ENCODE assay signal across 8 mouse cellular contexts in genomic region chr17:29396821-29397242, GRCm38 (mm10). TPM values are rescaled to one million over a fixed set of nuclear protein-coding genes. Genes with fewer than 3 reads are reported as not detected.
DNase-seq lines count a peak whose midpoint lies in the region; ATAC-seq and TF ChIP-seq lines count a peak whose summit lies in the region.

No protein-coding gene starts in this region.

- 0 out of 2 replicates have a peak, but pooled peaks cover 6% of the 10 kb centered on the region for H3K4me1 ChIP-seq in hindbrain, postnatal 0 days (ENCODE audit: insufficient read depth, low read length)

- peak; percentile 82 for DNase-seq in ZHBTc4 (ENCODE audit: low read depth, low spot score)
- peak; percentile 89 for DNase-seq in gastrocnemius, adult 2 months
- peak; percentile 93 for DNase-seq in hindbrain, postnatal 0 days (ENCODE audit: low spot score)
- DNase-seq in left cerebral cortex, adult 2 months (ENCODE audit: extremely low spot score in 1 of 2, low spot score in 2 of 2) = peak; percentile 73 to 82
- DNase-seq in right cerebral cortex, adult 18-20 months = peak; percentile 67
- peak; percentile 46 for DNase-seq in urinary bladder, postnatal 10 days (ENCODE audit: low spot score)

- peak; percentile 99; the same call in 1 of the 2 replicates for TF ChIP-seq CTCF in gastrocnemius, adult 2 months (IDR thresholded peaks at IDR 0.05)
- peak; percentile 99 for TF ChIP-seq CTCF in hindbrain, postnatal 0 days (IDR thresholded peaks at IDR 0.05; ENCODE audit: low read depth)
- TF ChIP-seq CTCF in left cerebral cortex, adult 2 months (IDR thresholded peaks at IDR 0.05) = peak; percentile 97

- peak; percentile 53 for ATAC-seq in common myeloid progenitor, adult 5-6 weeks (replicated peaks; ENCODE audit: low read depth, poor library complexity, severe bottlenecking)
- peak; percentile 70 for ATAC-seq in hindbrain, postnatal 0 days
- ATAC-seq in megakaryocyte, adult 5-6 weeks (ENCODE audit: poor library complexity, severe bottlenecking) = peak; percentile 37

- H3K9ac ChIP-seq in hindbrain, postnatal 0 days (replicated peaks; ENCODE audit: low read length) = no peak overlapping the region

- intact Hi-C loops in gastrocnemius, adult 2 months (cut with DNase I) = loop anchor here (1.0 to 5.0 kb wide), 3 partner anchors 60 to 117 kb away; no protein-coding TSS in a partner anchor
- intact Hi-C loops in left cerebral cortex, adult 2 months (cut with DNase I) = loop anchor here (1.0 kb wide), 2 partner anchors 95 to 117 kb away; no protein-coding TSS in a partner anchor

- H3K4me2 ChIP-seq in hindbrain, postnatal 0 days (ENCODE audit: low read depth, low read length) = 0 out of 2 replicates have a peak overlapping the region, but pooled peaks have one; percentile 10

- 16% methylated on average over 6 of the region's 6 CpGs for WGBS in hindbrain, postnatal 0 days

- peak overlapping the region; percentile 81; the same call in 1 of the 2 replicates for H3K27ac ChIP-seq in gastrocnemius, adult 2 months
- no peak overlapping the region for H3K27ac ChIP-seq in hindbrain, postnatal 0 days
- no peak overlapping the region for H3K27ac ChIP-seq in left cerebral cortex, adult 2 months

- no peaks in the 10 kb centered on the region for H3K9me3 ChIP-seq in hindbrain, postnatal 0 days (ENCODE audit: low read length)

- no peaks in the 10 kb centered on the region for H3K36me3 ChIP-seq in hindbrain, postnatal 0 days (ENCODE audit: insufficient read depth, low read length)

- H3K4me3 ChIP-seq in gastrocnemius, adult 2 months = no peak overlapping the region
- H3K4me3 ChIP-seq in hindbrain, postnatal 0 days (ENCODE audit: low read length) = no peak overlapping the region
- no peak overlapping the region for H3K4me3 ChIP-seq in left cerebral cortex, adult 2 months

- no peaks in the 10 kb centered on the region for H3K27me3 ChIP-seq in hindbrain, postnatal 0 days (ENCODE audit: insufficient read depth, low read length)

RNA-seq across cellular contexts. Expression of gene Fgd2, which starts 36.1 kb away (rescaled TPM):
- 23.9 and 39.0 TPM in 2 replicates for total RNA-seq in common myeloid progenitor, adult 5-6 weeks (2017)
- 1 to 10 TPM in 1 of 2 experiments, under 1 TPM in 1; 0.74 to 1.1 TPM for total RNA-seq in gastrocnemius, adult 2 months (2021)
- 14.7 and 19.1 TPM in 2 replicates for total RNA-seq in hindbrain, postnatal 0 days (2014; rRNA removed)
- polyA plus RNA-seq in hindbrain, postnatal 0 days (2015; fragmentation: Nextera tagmentation; extraction: Ambion mirVana) = 10.3 and 10.9 TPM in 2 replicates
- 1 to 10 TPM; 5.4 to 7.4 TPM for total RNA-seq in left cerebral cortex, adult 2 months (2021)
- total RNA-seq in megakaryocyte, adult 5-6 weeks (2015) = 44.8 and 47.7 TPM in 2 replicates
- total RNA-seq in megakaryocyte, adult 5-6 weeks (2017) = 45.5 and 48.0 TPM in 2 replicates

RNA-seq across cellular contexts. Expression of gene Mtch1, which starts 49.1 kb away (rescaled TPM):
- total RNA-seq in common myeloid progenitor, adult 5-6 weeks (2017) = 56.5 and 76.6 TPM in 2 replicates
- 100 to 1,000 TPM in 1 of 2 experiments, 10 to 100 TPM in 1; 78.5 to 109 TPM for total RNA-seq in gastrocnemius, adult 2 months (2021)
- total RNA-seq in hindbrain, postnatal 0 days (2014; rRNA removed) = 622 and 633 TPM in 2 replicates
- 464 and 500 TPM in 2 replicates for polyA plus RNA-seq in hindbrain, postnatal 0 days (2015; fragmentation: Nextera tagmentation; extraction: Ambion mirVana)
- 100 to 1,000 TPM; 537 to 552 TPM for total RNA-seq in left cerebral cortex, adult 2 months (2021)
- total RNA-seq in megakaryocyte, adult 5-6 weeks (2015) = 111 and 128 TPM in 2 replicates
- total RNA-seq in megakaryocyte, adult 5-6 weeks (2017) = 84.1 and 107 TPM in 2 replicates
